Comparison of ENCODE assay signal across 11 mouse cellular contexts in the genomic region with DNA sequence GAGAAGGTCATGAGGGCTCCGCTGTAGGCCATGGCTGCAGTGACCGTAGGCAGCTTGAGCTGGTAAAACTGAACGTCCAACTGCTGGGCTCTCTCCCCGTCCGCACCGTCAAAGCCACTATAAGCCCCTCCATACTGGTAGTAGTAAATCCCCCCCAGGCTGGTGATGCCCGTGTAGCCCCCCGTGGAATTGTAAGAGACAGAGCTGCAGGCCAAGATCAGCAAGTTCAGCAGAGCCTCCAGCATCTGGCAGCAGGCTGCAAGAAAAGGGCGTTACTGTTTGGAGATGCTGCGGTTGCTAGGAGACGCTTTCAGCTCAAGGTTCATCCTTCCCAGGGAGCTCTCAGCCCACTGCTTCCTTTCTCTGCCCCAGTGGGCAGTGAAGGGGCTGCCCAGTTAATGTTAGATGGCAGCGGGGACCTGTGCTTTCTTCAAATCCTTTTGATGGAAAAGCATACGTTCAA. TPM values are rescaled to one million over a fixed set of nuclear protein-coding genes. Genes with fewer than 3 reads are reported as not detected.
A peak's percentile ranks its signal among the peaks of the same experiment; 100 is the strongest.
DNase-seq lines count a peak whose midpoint lies in the region; ATAC-seq and TF ChIP-seq lines count a peak whose summit lies in the region.
"Had no signal": no experiment of that assay in that cellular context is flagged by ENCODE, and none has a peak within 500 bp of the region (broad histone marks: within the 10 kb centered on the region; RNA-seq: fewer than 3 reads in every experiment).

No protein-coding gene starts in this region.

- peak; percentile 38 to 45 for DNase-seq in left cerebral cortex, adult 2 months (ENCODE audit: extremely low spot score in 1 of 2, low spot score in 2 of 2)
- no peak for DNase-seq in left cerebral cortex, postnatal 10 days (ENCODE audit: extremely low spot score in 1 of 2, low spot score in 2 of 2)
- peak; percentile 67 for DNase-seq in embryo, embryonic 11 days
- peak; percentile 78 for DNase-seq in hindbrain, postnatal 0 days (ENCODE audit: low spot score)
- peak; percentile 54 to 65 for DNase-seq in right cerebral cortex, adult 2 months (ENCODE audit: low spot score in 2 of 2)
- no peak for DNase-seq in thymus, postnatal 25 days
- no peak for DNase-seq in urinary bladder, adult 18-20 months (ENCODE audit: low spot score in 2 of 2)
- DNase-seq in heart, postnatal 36 days: no peak

- H3K9ac ChIP-seq in hindbrain, postnatal 0 days (replicated peaks; ENCODE audit: low read length): no peak overlapping the region
- H3K9ac ChIP-seq: heart, embryonic 12.5 days had no signal

- ATAC-seq in hindbrain, postnatal 0 days: peak; percentile 80
- ATAC-seq: lung, postnatal 0 days had no signal

- H3K4me3 ChIP-seq in left cerebral cortex, adult 2 months: no peak overlapping the region
- H3K4me3 ChIP-seq in hindbrain, postnatal 0 days (ENCODE audit: low read length): no peak overlapping the region
- H3K4me3 ChIP-seq: heart, embryonic 12.5 days had no signal

- H3K9me3 ChIP-seq in hindbrain, postnatal 0 days (ENCODE audit: low read length): no peaks in the 10 kb centered on the region
- H3K9me3 ChIP-seq: heart, embryonic 12.5 days had no signal

- TF ChIP-seq CTCF in left cerebral cortex, adult 2 months (IDR thresholded peaks at IDR 0.05): no peak
- TF ChIP-seq CTCF in hindbrain, postnatal 0 days (IDR thresholded peaks at IDR 0.05; ENCODE audit: low read depth): no peak

- H3K36me3 ChIP-seq in hindbrain, postnatal 0 days (ENCODE audit: insufficient read depth, low read length): no peaks in the 10 kb centered on the region
- H3K36me3 ChIP-seq: heart, embryonic 12.5 days had no signal

- 22% methylated on average over 13 of the region's 13 CpGs for whole genome bisulfite sequencing in hindbrain, postnatal 0 days

- intact Hi-C loops in left cerebral cortex, adult 2 months (cut with DNase I): no loop called here
- intact Hi-C loops in left cerebral cortex, postnatal 10 days (cut with DNase I): no loop called here
- intact Hi-C loops in heart, postnatal 36 days (cut with DNase I): no loop called here

- no peaks in the 10 kb centered on the region for H3K27me3 ChIP-seq in hindbrain, postnatal 0 days (ENCODE audit: insufficient read depth, low read length)

- H3K4me1 ChIP-seq in hindbrain, postnatal 0 days (ENCODE audit: insufficient read depth, low read length): peaks cover 5% of the 10 kb centered on the region; the same call in 1 of the 2 replicates

- no peak overlapping the region for H3K4me2 ChIP-seq in hindbrain, postnatal 0 days (ENCODE audit: low read depth, low read length)
- H3K4me2 ChIP-seq: heart, embryonic 12.5 days had no signal

- no peak overlapping the region for H3K27ac ChIP-seq in left cerebral cortex, adult 2 months
- H3K27ac ChIP-seq in hindbrain, postnatal 0 days: peak overlapping the region; percentile 45; the same call in 1 of the 2 replicates

RNA-seq across cellular contexts. Expression of a gene that starts 7.5 kb away (rescaled TPM):
- total RNA-seq in left cerebral cortex, adult 2 months (2021): under 1 TPM; 0.23 to 0.81 TPM
- under 1 TPM in 1 of 2 experiments, not detected in 1; 0.30 TPM for total RNA-seq in left cerebral cortex, postnatal 10 days (2021)
- total RNA-seq in hindbrain, postnatal 0 days (2014; rRNA removed): 0.42 and 1.2 TPM in 2 replicates
- polyA plus RNA-seq in hindbrain, postnatal 0 days (2015; fragmentation: Nextera tagmentation; extraction: Ambion mirVana): 1.3 and 1.4 TPM in 2 replicates
- under 1 TPM; 0.14 to 0.19 TPM for total RNA-seq in heart, postnatal 36 days (2021)
- total RNA-seq: MEL had no signal

RNA-seq across cellular contexts. Expression of a gene that starts 35.7 kb away (rescaled TPM):
- not detected for total RNA-seq in left cerebral cortex, adult 2 months (2021)
- not detected for total RNA-seq in left cerebral cortex, postnatal 10 days (2021)
- not detected in 2 replicates for total RNA-seq in hindbrain, postnatal 0 days (2014; rRNA removed)
- polyA plus RNA-seq in hindbrain, postnatal 0 days (2015; fragmentation: Nextera tagmentation; extraction: Ambion mirVana): not detected in 2 replicates
- 1 to 10 TPM in 1 of 2 experiments, under 1 TPM in 1; 0.38 to 1.3 TPM for total RNA-seq in heart, postnatal 36 days (2021)
- total RNA-seq: MEL had no signal

Comparison
In these comparisons a context has a peak if more than half of its experiments do, and no peak if none do; other contexts are left out.
1. DNase-seq: peak in left cerebral cortex, adult 2 months (2 of 2), embryo, embryonic 11 days (single experiment), hindbrain, postnatal 0 days (single experiment) and right cerebral cortex, adult 2 months (2 of 2); none in left cerebral cortex, postnatal 10 days (0 of 2), thymus, postnatal 25 days (single experiment), urinary bladder, adult 18-20 months (0 of 2) and heart, postnatal 36 days (0 of 2).